Mouse (Mus musculus) liver, adult 2 months (tissue): ENCODE measurements around the gene Ptprn2. TPM values are rescaled to one million over a fixed set of nuclear protein-coding genes. Genes with fewer than 3 reads are reported as not detected.

Experiments
- DNase-seq: peaks from one replicate; pipeline ENCODE4 v3.0.0-alpha.2; 2011; ENCODE audit warnings: low read depth, low spot score; ENCODE audit errors: extremely low read depth
- H3K27ac ChIP-seq: fragments of 200-500 bp; replicated peaks from 2 replicates; pipeline ENCODE4 v1.5.1; 2012; ENCODE audit warnings: low read depth, mild to moderate bottlenecking, control low read depth, inconsistent platforms, low read length; ENCODE audit not compliant: insufficient read depth
- H3K27me3 ChIP-seq: fragments of 200-500 bp; 2 replicates; pipeline ENCODE4 v1.6.1; 2012; ENCODE audit warnings: mild to moderate bottlenecking, moderate library complexity, low read length, inconsistent platforms; ENCODE audit not compliant: control insufficient read depth, insufficient read depth
- H3K36me3 ChIP-seq: fragments of 200-500 bp; 2 replicates; pipeline ENCODE4 v1.6.1; 2012; ENCODE audit warnings: low read length, inconsistent platforms; ENCODE audit not compliant: control insufficient read depth, insufficient read depth
- H3K4me1 ChIP-seq: fragments of 200-500 bp; 2 replicates; pipeline ENCODE4 v1.6.1; 2011; ENCODE audit warnings: low read length; ENCODE audit not compliant: control insufficient read depth, insufficient read depth
- H3K4me3 ChIP-seq: fragments of 200-500 bp; 2 replicates; pipeline ENCODE4 v1.5.1; 2011; ENCODE audit warnings: low read depth, mild to moderate bottlenecking, control low read depth, low read length, moderate library complexity; ENCODE audit not compliant: insufficient read depth
- H3K79me2 ChIP-seq: fragments of 200-500 bp; 2 replicates; pipeline ENCODE4 v1.6.1; 2012; ENCODE audit warnings: inconsistent platforms, mild to moderate bottlenecking, low read length, moderate library complexity; ENCODE audit not compliant: control insufficient read depth, insufficient read depth
- H3K9ac ChIP-seq: fragments of 200-500 bp; 2 replicates; pipeline ENCODE4 v1.6.1; 2012; ENCODE audit warnings: low read depth, mild to moderate bottlenecking, control low read depth, inconsistent platforms, low read length
- CTCF ChIP-seq: fragments of 200-500 bp; IDR thresholded peaks from 2 replicates; pipeline ENCODE4 v1.5.1; 2011; ENCODE audit warnings: low read depth, low read length, control low read depth
- POLR2A ChIP-seq: fragments of 200-500 bp; IDR thresholded peaks from 2 replicates; pipeline ENCODE4 v1.6.1; 2011; ENCODE audit warnings: low read length, control low read depth; ENCODE audit not compliant: insufficient read depth; ENCODE audit errors: extremely low read depth
- WGBS: fragments of 180-500 bp; shearing (Covaris S2); methylation state at CpG from one replicate; pipeline ENCODE4 v1.1.7; 2018; 5-methylcytosine and 5-hydroxymethylcytosine counted together
- polyA plus RNA-seq: library from polyadenylated mRNA; depleted of rRNA; stranded (reverse); fragments of >200 nt; gene quantifications from 2 replicates; pipeline ENCODE4 v1.2.3, GENCODE M21; 2012
- total RNA-seq: library from RNA; depleted of rRNA; stranded (reverse); fragments of >200 nt; gene quantifications from 2 replicates; pipeline ENCODE4 v1.2.3, GENCODE M21; 2014

Ptprn2 gene
- total and polyA plus RNA-seq, 2 experiments: 0.06 TPM; not detected in 1

DNA sequence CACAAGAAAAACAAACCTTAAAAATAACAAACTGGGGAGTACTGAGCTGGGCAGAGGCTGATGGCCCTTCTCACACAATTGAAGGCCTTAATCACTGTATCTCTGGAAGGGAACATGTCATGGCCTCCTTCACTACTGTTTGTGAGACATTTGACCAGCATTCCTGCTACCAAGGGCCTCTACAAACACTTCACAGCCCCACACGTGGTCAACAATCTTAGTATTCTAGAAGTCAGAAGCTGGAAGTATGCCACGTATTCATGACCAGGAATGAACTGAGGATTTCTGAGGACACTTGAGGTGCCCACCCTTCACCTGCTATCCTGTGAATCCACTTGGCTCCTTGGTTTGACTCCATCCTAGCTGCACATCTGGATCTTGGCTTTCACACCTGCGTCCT is 302.8 kb downstream of the Ptprn2 start:
- H3K27me3 ChIP-seq: no peaks in the 10 kb centered on the region
- 83% methylated on average over 3 of the region's 3 CpGs for WGBS
- no peaks in the 10 kb centered on the region for H3K79me2 ChIP-seq
- TF ChIP-seq CTCF: no peak
- no peak for TF ChIP-seq POLR2A
- H3K4me1 ChIP-seq: no peaks in the 10 kb centered on the region
- H3K27ac ChIP-seq: no peak overlapping the region
- H3K36me3 ChIP-seq: no peaks in the 10 kb centered on the region
- no peak overlapping the region for H3K9ac ChIP-seq
- H3K4me3 ChIP-seq: no peak overlapping the region
- no peak for DNase-seq

DNA sequence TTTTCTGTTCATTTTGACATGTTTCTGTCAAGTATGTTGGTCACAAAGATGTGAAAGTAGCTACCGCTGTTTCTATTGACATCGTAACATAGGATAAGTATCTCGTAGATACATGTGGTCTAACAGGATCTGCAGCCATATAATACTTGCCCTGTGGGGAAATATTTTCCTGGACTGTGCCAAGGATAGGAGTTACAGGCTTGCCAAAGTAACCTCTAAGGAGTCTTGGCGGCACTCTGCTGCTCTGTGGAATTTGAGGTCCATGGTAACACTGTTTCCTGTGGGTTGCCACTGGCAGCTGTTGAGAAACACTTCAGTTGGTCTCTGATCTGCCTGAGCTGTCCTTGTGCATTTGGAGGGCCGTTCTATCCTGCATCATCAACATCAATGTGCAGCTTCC is 317.8 kb downstream of the Ptprn2 start:
- no peak for TF ChIP-seq POLR2A
- no peak for TF ChIP-seq CTCF
- Histone ChIP-seq H3K27me3 (no peaks in the 10 kb centered on the region), H3K79me2 (no peaks in the 10 kb centered on the region), H3K36me3 (no peaks in the 10 kb centered on the region), H3K9ac (no peak overlapping the region), H3K27ac (no peak overlapping the region), H3K4me3 (no peak overlapping the region), H3K4me1 (no peaks in the 10 kb centered on the region)
- DNase-seq: no peak
- WGBS: 89% methylated on average over 5 of the region's 5 CpGs

DNA sequence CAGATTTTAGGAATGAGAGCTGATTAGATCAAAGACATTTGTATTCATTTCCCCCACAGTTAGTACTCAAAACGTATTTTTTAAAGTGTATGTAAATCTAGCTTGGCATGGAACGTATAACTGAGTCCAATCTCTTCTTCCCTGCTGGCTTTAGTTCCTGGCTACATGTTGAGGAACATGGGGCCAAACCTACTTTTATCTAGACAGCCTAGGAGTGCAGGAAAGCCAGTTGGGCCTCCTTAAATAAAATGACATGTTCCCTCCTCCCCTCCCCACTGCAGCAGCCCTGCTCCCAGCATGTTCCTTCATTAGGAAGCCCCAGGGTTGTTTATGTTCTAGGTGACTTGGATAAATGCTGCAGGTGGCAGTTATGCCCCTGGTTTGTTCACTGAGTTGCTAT is 319.2 kb downstream of the Ptprn2 start:
- H3K36me3 ChIP-seq: no peaks in the 10 kb centered on the region
- TF ChIP-seq POLR2A (no peak), CTCF (no peak)
- no peak overlapping the region for H3K4me3 ChIP-seq
- no peaks in the 10 kb centered on the region for H3K27me3 ChIP-seq
- 62% methylated on average over 2 of the region's 2 CpGs for WGBS
- no peak overlapping the region for H3K9ac ChIP-seq
- no peak overlapping the region for H3K27ac ChIP-seq
- no peaks in the 10 kb centered on the region for H3K4me1 ChIP-seq
- DNase-seq: no peak
- H3K79me2 ChIP-seq: no peaks in the 10 kb centered on the region

DNA sequence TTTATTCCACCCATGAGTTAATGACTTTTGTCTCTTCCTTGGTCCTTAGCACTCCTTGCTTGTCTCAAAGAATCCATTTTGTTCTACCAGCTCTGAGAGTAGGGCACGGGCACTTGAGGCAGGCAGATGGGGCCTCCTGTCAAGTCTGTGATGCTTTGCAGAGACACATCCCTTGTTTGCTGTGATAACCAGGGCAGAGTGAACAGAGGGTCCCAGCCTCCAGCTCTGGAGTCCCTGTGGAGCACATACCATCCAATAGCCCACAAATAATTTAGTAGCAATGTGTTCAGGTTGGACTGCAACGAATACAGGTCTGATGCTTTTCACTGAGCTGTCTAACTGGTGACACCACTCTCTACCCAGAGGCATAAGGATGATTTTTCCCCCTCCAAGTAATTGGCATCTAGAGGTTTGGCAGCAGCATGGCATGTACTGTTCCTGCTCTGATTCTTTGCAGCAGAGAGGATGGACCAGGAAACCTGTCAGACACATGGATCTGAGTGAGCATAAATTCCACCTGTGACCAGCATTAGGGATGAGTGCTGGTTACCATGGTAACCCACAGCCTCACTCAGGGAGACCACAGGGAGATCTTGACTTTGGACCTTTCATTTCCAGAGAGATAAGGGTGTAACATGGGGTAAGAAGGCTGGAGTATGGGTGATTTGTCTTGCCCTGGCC is 319.7 kb downstream of the Ptprn2 start:
- Histone ChIP-seq H3K36me3 (no peaks in the 10 kb centered on the region), H3K9ac (no peak overlapping the region), H3K79me2 (no peaks in the 10 kb centered on the region), H3K27me3 (no peaks in the 10 kb centered on the region), H3K27ac (no peak overlapping the region), H3K4me3 (no peak overlapping the region), H3K4me1 (no peaks in the 10 kb centered on the region)
- no peak for TF ChIP-seq POLR2A
- TF ChIP-seq CTCF: no peak
- 72% methylated on average over 2 of the region's 2 CpGs for WGBS
- DNase-seq: no peak

DNA sequence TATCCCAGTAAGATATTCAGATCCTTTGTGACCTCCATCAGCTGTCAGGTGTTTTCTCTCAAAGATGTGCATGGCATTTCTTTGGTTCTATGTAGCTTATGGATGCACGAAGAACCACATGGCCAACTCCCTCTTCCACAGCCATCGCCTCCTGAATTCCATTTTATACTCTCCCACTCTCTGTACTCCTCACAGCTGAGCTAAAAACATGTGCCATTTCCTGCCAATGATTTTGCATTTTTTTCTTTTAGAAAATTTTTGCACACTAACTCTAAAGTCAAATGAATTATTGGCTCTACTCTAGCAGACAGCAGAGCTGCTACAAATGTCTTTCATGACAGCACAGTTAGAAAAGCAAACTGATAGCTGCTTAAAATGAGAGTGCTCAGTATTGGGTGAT is 320.6 kb downstream of the Ptprn2 start:
- Histone ChIP-seq H3K27me3 (no peaks in the 10 kb centered on the region), H3K27ac (no peak overlapping the region), H3K4me1 (no peaks in the 10 kb centered on the region), H3K4me3 (no peak overlapping the region), H3K9ac (no peak overlapping the region), H3K79me2 (no peaks in the 10 kb centered on the region), H3K36me3 (no peaks in the 10 kb centered on the region)
- 91% methylated on average over 2 of the region's 2 CpGs for WGBS
- DNase-seq: no peak
- no peak for TF ChIP-seq CTCF
- no peak for TF ChIP-seq POLR2A

DNA sequence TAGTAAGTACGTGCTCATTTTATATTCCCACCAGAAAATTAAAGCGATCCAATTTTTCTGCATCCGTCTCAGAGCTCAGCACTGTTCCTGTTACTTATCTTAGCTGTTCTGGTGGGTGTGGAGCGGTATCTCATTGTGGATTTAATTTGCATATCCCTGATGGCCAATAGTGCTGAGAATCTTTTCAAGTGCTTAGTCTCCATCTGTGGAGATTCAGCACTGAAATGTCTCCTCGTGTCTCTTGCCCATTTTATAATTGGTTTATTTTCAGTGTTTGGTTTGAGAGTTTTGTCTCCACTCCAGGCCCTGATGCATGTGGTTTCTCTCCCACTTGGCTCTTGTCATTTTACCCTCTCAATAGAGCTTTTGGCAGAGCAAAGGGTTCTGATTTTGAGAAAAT is 327.5 kb downstream of the Ptprn2 start:
- TF ChIP-seq POLR2A: no peak
- Histone ChIP-seq H3K79me2 (no peaks in the 10 kb centered on the region), H3K27me3 (no peaks in the 10 kb centered on the region), H3K27ac (no peak overlapping the region), H3K4me1 (no peaks in the 10 kb centered on the region), H3K9ac (no peak overlapping the region), H3K36me3 (no peaks in the 10 kb centered on the region), H3K4me3 (no peak overlapping the region)
- 88% methylated on average over 5 of the region's 5 CpGs for WGBS
- no peak for DNase-seq
